Mouse (Mus musculus) midbrain, embryonic 16.5 days (tissue): ENCODE results near the gene Dbi. TPM values are rescaled to one million over a fixed set of nuclear protein-coding genes. Genes with fewer than 3 reads are reported as not detected.

Experiments used
- ATAC-seq: fragments of 200-750 bp; cut with Nextera tagmentation; 2 replicates; pipeline ENCODE4 v1.8.0; 2017; ENCODE audit warnings: moderate TSS enrichment
- H3K27ac ChIP-seq: fragments of 300-500 bp; sonication (generic); 2 replicates; pipeline ENCODE4 v1.5.1; 2014; ENCODE audit warnings: mild to moderate bottlenecking, low read length, mixed read lengths
- H3K27me3 ChIP-seq: fragments of 300-500 bp; sonication (generic); 2 replicates; pipeline ENCODE4 v1.6.1; 2014; ENCODE audit warnings: low read depth, low read length, mixed read lengths; ENCODE audit not compliant: control insufficient read depth, insufficient read depth
- H3K36me3 ChIP-seq: fragments of 300-500 bp; sonication (generic); 2 replicates; pipeline ENCODE4 v1.6.1; 2014; ENCODE audit warnings: mild to moderate bottlenecking, low read length, moderate library complexity, mixed read lengths; ENCODE audit not compliant: control insufficient read depth, insufficient read depth
- H3K4me1 ChIP-seq: fragments of 300-500 bp; sonication (generic); 2 replicates; pipeline ENCODE4 v1.6.1; 2014; ENCODE audit warnings: mild to moderate bottlenecking, low read length, mixed read lengths; ENCODE audit not compliant: control insufficient read depth, insufficient read depth
- H3K4me2 ChIP-seq: fragments of 300-500 bp; sonication (generic); 2 replicates; pipeline ENCODE4 v1.6.1; 2014; ENCODE audit warnings: mild to moderate bottlenecking, low read length, mixed read lengths
- H3K4me3 ChIP-seq: fragments of 300-500 bp; sonication (generic); 2 replicates; pipeline ENCODE4 v1.5.1; 2014; ENCODE audit warnings: low read depth, mild to moderate bottlenecking, low read length, moderate library complexity, mixed read lengths
- H3K9ac ChIP-seq: fragments of 300-500 bp; sonication (generic); 2 replicates; pipeline ENCODE4 v1.6.1; 2014; ENCODE audit warnings: low read depth, low read length, mixed read lengths
- H3K9me3 ChIP-seq: fragments of 300-500 bp; sonication (generic); replicated peaks from 2 replicates; pipeline ENCODE4 v1.6.1; 2014; ENCODE audit warnings: mild to moderate bottlenecking, low read length, mixed read lengths; ENCODE audit not compliant: control insufficient read depth, poor library complexity, severe bottlenecking
- WGBS: fragments of 180-500 bp; shearing (Covaris S2); extraction: QIAGEN DNeasy Blood & Tissue Kit; methylation state at CpG from one replicate; pipeline ENCODE4 v1.1.7; 2014; 5-methylcytosine and 5-hydroxymethylcytosine counted together
- polyA plus RNA-seq: library from polyadenylated mRNA; unstranded; fragments of >200 nt; fragmentation: Nextera tagmentation; extraction: Ambion mirVana; gene quantifications from 2 replicates; pipeline ENCODE4 v1.2.1, GENCODE M21; 2015

Gene Dbi
- 901 and 1,233 TPM in 2 replicates for polyA plus RNA-seq

DNA sequence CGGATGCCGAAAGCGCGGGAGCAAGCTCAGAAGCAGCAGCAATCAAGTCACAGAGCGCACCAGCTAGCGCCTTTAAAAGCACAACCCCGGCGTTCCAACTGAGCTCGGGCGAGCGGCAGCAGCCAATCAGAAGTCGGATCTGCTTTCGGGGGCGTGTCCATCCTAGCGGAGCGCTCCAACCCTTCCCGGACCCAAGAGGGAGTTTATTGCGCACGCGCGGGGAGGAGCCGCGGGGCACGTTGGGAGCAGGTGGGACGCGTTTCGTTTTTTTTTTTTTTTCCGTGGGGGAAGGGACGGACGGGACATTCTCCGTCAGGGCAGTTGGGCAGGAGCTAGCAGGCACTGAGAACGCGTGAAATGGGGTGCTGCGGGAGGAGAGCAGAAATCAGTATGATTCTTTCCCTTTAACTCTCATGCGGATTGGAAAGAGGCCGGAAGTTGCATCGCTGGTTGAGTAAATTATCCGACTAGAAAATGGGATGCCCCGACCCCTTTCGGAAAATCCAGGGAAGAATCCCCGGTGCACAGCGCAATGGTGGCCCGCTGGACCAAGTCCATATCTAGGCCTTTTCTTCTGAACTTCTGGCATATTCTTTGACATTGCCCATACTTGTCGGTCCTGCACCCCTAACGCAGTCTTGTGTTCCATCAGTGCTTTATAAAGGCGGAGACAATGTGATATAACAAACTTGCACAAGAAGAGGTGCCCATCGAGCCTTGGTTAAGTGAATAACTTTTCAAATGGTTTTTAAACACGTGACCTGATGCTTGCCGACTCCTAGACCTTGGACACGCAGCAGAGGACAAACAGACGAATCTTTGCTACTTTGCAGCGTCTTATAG is at the start of gene Dbi, which contains the start of gene 3110009E18Rik:
Gene Dbi (minus strand): TSS at position 110 of the 843 bp plus-strand sequence.
Gene 3110009E18Rik (plus strand): TSS at position 219 of the 843 bp plus-strand sequence.
- H3K4me1 ChIP-seq: peaks cover 20% of the 10 kb centered on the region
- H3K27ac ChIP-seq: peak within 1 kb of the TSS; percentile 89
- H3K4me3 ChIP-seq: peak within 1 kb of the TSS; percentile 60
- peak within 1 kb of the TSS; percentile 60 for H3K4me2 ChIP-seq
- H3K9me3 ChIP-seq: no peaks in the 10 kb centered on the region
- no peaks in the 10 kb centered on the region for H3K27me3 ChIP-seq
- WGBS: 1% methylated on average over 52 of the region's 52 CpGs
- ATAC-seq: peak; percentile 97
- no peaks in the 10 kb centered on the region for H3K36me3 ChIP-seq
- peak within 1 kb of the TSS; percentile 79 for H3K9ac ChIP-seq

DNA sequence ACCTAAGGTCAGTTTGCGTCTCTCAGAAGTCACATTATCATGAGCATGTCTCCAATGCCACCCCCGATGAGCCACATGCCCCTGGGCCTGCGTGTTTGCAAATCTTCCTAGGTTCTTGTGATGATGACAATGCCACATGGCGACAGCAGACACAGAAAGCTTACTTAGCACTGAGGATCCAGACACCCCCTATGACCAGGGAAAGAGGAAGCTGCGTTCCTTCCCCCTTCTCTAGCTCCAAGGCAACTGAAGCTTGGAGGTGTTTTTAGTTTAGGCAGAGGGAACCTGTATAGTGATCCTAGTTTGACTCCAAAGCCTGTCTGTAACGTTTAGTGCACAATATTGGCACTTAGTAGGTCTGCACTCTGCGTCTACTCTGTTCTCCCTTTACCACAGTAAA is 49.4 kb upstream of the Dbi start:
- Histone ChIP-seq H3K27ac (no peak overlapping the region), H3K9ac (no peak overlapping the region), H3K4me1 (no peaks in the 10 kb centered on the region), H3K36me3 (no peaks in the 10 kb centered on the region), H3K4me2 (no peak overlapping the region), H3K4me3 (no peak overlapping the region), H3K27me3 (no peaks in the 10 kb centered on the region), H3K9me3 (no peaks in the 10 kb centered on the region)
- no peak for ATAC-seq
- 85% methylated on average over 7 of the region's 7 CpGs for WGBS

DNA sequence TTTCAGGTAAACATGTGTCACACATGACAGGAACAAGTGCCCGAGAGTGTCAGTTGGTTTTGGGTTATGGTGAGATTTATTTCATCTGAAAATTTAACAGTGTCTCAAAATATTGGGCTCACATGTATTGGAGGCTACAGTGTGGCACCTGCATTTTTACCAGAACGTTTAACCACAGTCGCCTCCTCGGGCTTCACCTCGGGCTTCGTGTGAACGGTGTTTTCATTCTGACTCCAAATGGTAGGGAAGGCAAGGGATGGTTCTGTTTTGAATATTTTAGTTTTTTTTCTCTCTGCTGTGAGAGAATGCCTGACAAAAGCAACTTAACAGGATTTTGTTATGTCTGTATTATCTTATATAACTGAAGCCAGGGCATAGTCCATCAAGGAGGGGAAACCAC is 47.8 kb upstream of the Dbi start:
- no peak for ATAC-seq
- Histone ChIP-seq H3K4me1 (no peaks in the 10 kb centered on the region), H3K9me3 (no peaks in the 10 kb centered on the region), H3K27me3 (no peaks in the 10 kb centered on the region), H3K36me3 (no peaks in the 10 kb centered on the region), H3K9ac (no peak overlapping the region), H3K4me3 (no peak overlapping the region), H3K27ac (no peak overlapping the region), H3K4me2 (no peak overlapping the region)
- 88% methylated on average over 7 of the region's 7 CpGs for WGBS

DNA sequence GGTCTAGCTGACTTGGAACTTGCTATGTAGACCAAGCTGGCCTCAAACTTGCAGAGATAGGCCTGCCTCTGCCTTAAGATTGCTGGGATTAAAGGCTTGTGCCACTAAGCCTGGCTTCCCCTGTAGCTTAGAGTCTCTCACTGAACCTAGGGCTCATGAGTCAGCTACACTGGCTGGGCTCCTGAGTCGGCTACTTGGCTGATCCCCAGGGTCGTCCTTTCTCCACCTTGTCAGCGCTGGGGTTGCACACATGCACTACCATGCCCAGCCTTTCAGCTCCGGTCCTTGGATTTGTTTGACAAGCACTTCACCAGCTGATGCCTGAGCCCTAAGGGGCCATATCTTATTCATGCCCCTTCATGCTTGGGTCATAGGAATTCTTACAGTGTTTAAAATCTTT is 47.1 kb upstream of the Dbi start:
- Histone ChIP-seq H3K36me3 (no peaks in the 10 kb centered on the region), H3K27me3 (no peaks in the 10 kb centered on the region), H3K9me3 (no peaks in the 10 kb centered on the region), H3K4me2 (no peak overlapping the region), H3K4me1 (no peaks in the 10 kb centered on the region), H3K27ac (no peak overlapping the region), H3K4me3 (no peak overlapping the region), H3K9ac (no peak overlapping the region)
- WGBS: 64% methylated on average over 4 of the region's 4 CpGs
- no peak for ATAC-seq

DNA sequence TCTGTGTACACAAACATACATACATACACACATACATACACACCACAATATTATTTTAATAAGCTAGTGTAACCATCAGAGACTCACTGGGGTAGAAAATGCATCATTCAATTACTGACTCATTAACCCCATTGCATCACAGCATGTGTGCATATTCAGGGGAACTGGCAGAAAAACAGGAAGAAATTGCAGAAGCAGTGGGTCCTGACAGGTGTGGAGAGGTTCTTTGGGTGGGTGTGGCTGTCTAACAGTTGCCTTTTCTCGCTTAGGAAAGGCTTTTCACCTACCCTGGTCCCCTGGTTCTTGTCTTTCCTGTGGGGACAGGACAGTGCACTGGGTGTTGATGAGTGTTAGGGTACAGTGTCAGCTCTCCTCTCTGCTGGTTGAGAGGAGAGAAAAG is 41.7 kb upstream of the Dbi start:
- no peaks in the 10 kb centered on the region for H3K36me3 ChIP-seq
- H3K9me3 ChIP-seq: no peaks in the 10 kb centered on the region
- no peaks in the 10 kb centered on the region for H3K27me3 ChIP-seq
- no peak overlapping the region for H3K4me3 ChIP-seq
- no peak overlapping the region for H3K9ac ChIP-seq
- H3K4me1 ChIP-seq: no peaks in the 10 kb centered on the region
- 61% methylated on average over 1 of the region's 1 CpGs for WGBS
- H3K27ac ChIP-seq: no peak overlapping the region
- ATAC-seq: no peak
- no peak overlapping the region for H3K4me2 ChIP-seq

DNA sequence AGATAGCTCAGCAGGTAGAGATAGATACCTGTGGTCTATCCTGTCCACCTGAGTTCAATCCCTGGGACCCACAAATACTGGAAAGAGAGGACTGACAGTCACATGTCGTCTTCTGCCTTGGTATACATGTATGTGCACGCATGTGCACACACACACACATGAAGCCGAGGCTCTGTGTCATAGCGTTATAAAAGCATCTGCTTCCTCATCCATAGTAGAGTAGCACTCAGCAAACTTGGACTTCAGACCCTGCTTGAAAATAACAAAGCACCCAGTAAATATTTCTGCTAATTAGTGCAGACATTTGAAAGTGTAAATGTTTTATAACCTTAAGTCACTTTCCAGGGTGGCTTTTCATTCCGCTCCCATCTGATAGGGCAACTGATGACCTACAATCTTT is 40.6 kb upstream of the Dbi start:
- Histone ChIP-seq H3K4me1 (no peaks in the 10 kb centered on the region), H3K36me3 (no peaks in the 10 kb centered on the region), H3K4me3 (no peak overlapping the region), H3K27ac (no peak overlapping the region), H3K27me3 (no peaks in the 10 kb centered on the region), H3K9me3 (no peaks in the 10 kb centered on the region), H3K4me2 (no peak overlapping the region), H3K9ac (no peak overlapping the region)
- ATAC-seq: no peak
- 93% methylated on average over 5 of the region's 5 CpGs for WGBS

DNA sequence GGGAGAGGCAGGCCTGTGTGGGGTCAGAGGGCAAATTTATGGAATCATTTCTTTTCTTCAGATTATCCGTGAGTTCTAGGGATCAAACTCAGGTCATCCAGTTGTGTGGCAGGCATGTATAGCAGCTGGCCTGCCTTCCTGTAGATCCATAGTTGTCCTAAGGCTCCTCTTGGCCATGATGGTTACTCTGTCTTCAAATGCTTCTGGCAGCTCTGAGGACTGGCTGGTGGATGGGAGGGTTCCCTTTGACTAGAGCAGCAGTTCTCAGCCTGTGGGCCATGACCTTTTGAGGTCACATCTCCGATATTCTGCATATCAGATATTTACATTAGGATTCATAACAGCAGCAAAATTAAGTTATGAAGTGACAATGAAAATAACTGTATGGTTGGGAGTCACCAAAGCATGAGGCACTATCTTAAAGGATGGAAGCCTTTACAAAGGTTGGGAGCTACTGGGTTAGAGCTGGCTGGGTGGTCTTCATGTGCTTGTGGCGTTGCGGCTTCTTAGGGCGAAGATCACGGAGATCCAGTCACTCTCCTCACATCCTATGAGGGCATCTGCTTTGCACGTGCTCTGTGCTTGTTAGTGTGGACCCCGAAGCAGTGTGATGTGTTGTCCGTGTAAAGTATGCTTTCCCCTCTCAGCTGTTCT is 37.7 kb upstream of the Dbi start:
- Histone ChIP-seq H3K4me3 (no peak overlapping the region), H3K9me3 (no peaks in the 10 kb centered on the region), H3K4me2 (no peak overlapping the region), H3K27ac (no peak overlapping the region), H3K4me1 (no peaks in the 10 kb centered on the region), H3K36me3 (no peaks in the 10 kb centered on the region), H3K9ac (no peak overlapping the region), H3K27me3 (no peaks in the 10 kb centered on the region)
- ATAC-seq: no peak
- WGBS: 94% methylated on average over 9 of the region's 9 CpGs

DNA sequence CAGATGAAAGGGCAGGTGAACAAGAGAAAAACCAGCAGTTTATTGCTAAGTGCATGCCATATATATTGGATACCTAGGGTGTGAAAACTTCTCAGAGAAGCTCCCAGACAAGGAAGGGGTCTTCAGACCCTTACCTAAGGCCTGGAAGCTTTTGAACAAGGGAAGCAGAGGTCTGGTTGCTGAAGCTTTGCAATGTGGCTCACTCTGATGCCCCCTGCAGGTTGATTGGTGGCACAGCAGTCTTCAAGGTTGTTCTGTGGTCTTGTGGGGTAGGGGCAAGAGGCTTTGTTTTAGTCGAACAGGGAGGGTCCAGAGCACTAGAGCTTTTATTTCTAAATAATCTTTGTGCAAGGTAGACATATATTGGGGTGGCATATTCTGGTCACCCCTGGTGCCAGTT is 34.4 kb upstream of the Dbi start:
- H3K4me2 ChIP-seq: no peak overlapping the region
- no peak overlapping the region for H3K27ac ChIP-seq
- H3K36me3 ChIP-seq: no peaks in the 10 kb centered on the region
- WGBS: 15% methylated on average over 1 of the region's 1 CpGs
- no peaks in the 10 kb centered on the region for H3K4me1 ChIP-seq
- no peaks in the 10 kb centered on the region for H3K27me3 ChIP-seq
- H3K4me3 ChIP-seq: no peak overlapping the region
- no peak for ATAC-seq
- H3K9ac ChIP-seq: no peak overlapping the region
- H3K9me3 ChIP-seq: no peaks in the 10 kb centered on the region

DNA sequence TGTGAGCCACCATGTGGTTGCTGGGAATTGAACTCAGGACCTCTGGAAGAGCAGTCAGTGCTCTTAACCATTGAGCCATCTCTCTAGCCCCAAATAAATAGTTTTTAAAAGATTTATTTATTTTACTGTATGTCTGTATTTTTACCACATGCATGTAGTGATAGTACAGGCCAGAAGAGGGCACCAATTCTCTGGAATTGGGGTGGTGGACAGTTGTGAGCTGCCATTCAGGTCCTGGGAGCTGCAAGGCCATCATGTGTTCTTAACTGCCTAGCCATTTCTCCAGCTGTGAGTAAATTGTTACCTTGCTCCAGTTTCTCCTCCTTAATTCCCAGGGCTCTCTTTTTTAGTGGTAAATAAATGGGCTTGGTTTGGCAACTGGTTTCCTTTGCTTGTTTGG is 33.4 kb upstream of the Dbi start:
- H3K4me3 ChIP-seq: no peak overlapping the region

More for the DNA sequence above, 33.4 kb upstream of the Dbi start:
- no peak overlapping the region for H3K9ac ChIP-seq
- H3K9me3 ChIP-seq: no peaks in the 10 kb centered on the region
- no peak overlapping the region for H3K27ac ChIP-seq
- ATAC-seq: no peak
- H3K4me1 ChIP-seq: no peaks in the 10 kb centered on the region
- H3K36me3 ChIP-seq: no peaks in the 10 kb centered on the region
- no peak overlapping the region for H3K4me2 ChIP-seq
- no peaks in the 10 kb centered on the region for H3K27me3 ChIP-seq
